Mouse (Mus musculus): Measurements from ENCODE around the gene Zfp281.

DNA sequence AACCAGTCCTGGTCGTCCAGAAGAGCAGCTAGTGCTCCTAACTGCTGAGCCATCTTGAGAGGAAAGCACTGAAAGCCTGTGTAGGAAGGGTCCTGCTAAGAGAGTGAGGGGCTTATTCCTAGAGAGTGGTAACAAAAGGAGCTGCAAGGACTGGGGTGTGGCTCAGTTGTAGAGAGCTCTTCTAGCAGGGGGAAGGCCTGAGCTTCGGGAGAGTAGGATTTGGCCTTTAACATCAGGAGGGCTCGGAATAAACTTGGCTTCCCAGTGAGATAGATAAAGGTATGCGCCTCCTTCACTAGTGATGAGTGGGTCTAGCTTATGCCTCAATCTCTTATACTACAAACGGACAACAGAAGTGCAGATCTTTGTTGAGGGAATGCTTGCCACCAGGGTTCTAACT is 26.4 kb upstream of the Zfp281 start:
- TF ChIP-seq CTCF (conservative IDR thresholded peaks at IDR 0.05; ENCODE audit: insufficient read depth, insufficient read length, low read depth, low read length) = no peak
- no peak for TF ChIP-seq POLR2A (IDR thresholded peaks at IDR 0.05; ENCODE audit: low read depth, low read length)

Data from kidney, adult 2 months (tissue).